Mouse (Mus musculus) stomach, postnatal 0 days (tissue): Measurements from ENCODE around the gene Paics.
A peak's percentile ranks its signal among the peaks of the same experiment; 100 is the strongest.

Experiments used
- CTCF ChIP-seq: IDR thresholded peaks from 2 replicates; pipeline ENCODE4 v1.5.1; 2016; ENCODE audit warnings: antibody characterized with exemption, low read depth, mild to moderate bottlenecking, moderate library complexity
- EP300 ChIP-seq: optimal IDR thresholded peaks from 2 replicates; pipeline ENCODE3; 2016; ENCODE audit warnings: antibody characterized with exemption

GRCm38 (mm10) chr5:76974554-76975285, 23.6 kb downstream of the Paics start, which contains the start of gene Srp72:
- TF ChIP-seq CTCF (peak; percentile 8; the same call in 1 of the 2 replicates), EP300 (no peak)
